Mouse (Mus musculus): ENCODE measurements at regions not wholly inside any gene's neighbourhood (a gene's known extent, or its start where the extent isn't known, plus 50 kb on each side); places are given as distances from the start of the nearest gene placed in this dataset.

DNA sequence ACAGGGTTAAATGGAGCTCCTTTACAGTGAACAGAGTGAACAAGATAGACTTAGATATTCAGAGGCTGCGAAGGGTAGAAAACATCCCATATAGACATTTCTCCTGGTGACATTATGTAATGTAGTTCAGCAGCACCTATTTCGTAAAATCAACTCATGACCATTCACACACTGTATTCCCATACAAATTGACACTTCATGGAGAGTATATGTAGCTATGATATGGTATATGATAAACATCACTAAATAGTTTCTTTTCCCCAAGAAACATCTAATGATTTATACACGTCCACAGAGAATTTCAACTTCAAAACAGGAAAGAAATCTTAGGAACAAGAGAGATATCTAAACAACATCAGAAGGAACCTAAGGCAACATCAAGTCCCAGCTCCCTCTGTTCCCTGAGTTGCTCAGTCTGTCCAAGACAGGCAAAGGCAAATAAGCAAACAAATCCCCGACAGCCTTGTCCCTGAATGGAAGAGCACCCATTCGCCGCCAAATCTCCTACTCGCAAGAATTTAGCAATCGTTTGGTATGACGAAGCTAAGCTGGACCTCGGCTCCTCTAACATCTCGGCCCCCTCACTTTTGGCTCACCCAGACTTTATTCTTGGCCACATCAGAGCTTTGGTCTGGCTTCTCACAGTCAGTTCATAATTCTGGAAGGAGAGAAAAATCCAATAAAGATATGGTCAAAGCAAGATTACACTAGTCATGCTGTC, 148.0 kb downstream of the Cox18 start:
- TF ChIP-seq POLR2A (IDR thresholded peaks at IDR 0.05; ENCODE audit: low read depth, low read length) (no peak), UBTF (IDR thresholded peaks at IDR 0.05; ENCODE audit: low read depth, low read length) (no peak), SIN3A (IDR thresholded peaks at IDR 0.05; ENCODE audit: low read length) (no peak), TCF12 (IDR thresholded peaks at IDR 0.05; ENCODE audit: low read depth, low read length) (no peak), CTCF (conservative IDR thresholded peaks at IDR 0.05 in 1 of 2, IDR thresholded peaks at IDR 0.05 in 1 of 2; ENCODE audit: low read depth in 2 of 2, low read length in 2 of 2) (no peak), ETS1 (conservative IDR thresholded peaks at IDR 0.05; ENCODE audit: low read depth, low read length) (no peak)

Data from CH12.LX (cell line).